In the genomic region with DNA sequence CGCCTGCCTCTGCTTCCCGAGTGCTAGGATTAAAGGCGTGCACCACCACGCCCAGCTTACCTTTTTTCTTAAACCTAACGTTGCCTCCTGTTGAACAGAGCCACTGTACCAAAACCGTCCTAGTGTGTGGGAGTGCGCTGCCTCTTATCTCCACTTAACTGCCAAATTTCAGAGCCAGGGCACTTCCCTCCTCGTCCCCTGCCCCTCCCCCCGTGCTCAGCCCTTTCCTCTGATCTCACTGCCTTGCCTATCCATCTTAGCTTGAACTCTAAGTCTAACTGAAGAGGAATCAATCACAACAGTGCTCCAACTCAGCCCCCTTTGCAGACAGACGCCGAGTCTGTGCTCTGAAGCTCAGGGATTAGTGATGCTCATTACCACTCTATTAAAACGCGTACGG, we compare ENCODE assay signal across 10 mouse cellular contexts. TPM values are rescaled to one million over a fixed set of nuclear protein-coding genes. Genes with fewer than 3 reads are reported as not detected.
DNase-seq lines count a peak whose midpoint lies in the region; ATAC-seq and TF ChIP-seq lines count a peak whose summit lies in the region.
"Had no signal": no experiment of that assay in that cellular context is flagged by ENCODE, and none has a peak within 500 bp of the region (broad histone marks: within the 10 kb centered on the region; RNA-seq: fewer than 3 reads in every experiment).

No protein-coding gene starts in this region.

- peaks cover 16% of the 10 kb centered on the region for H3K36me3 ChIP-seq in lung, embryonic 14.5 days (ENCODE audit: insufficient read depth)
- H3K36me3 ChIP-seq in heart, embryonic 15.5 days = no peaks in the 10 kb centered on the region
- peaks cover 2% of the 10 kb centered on the region; the same call in 1 of the 2 replicates for H3K36me3 ChIP-seq in midbrain, embryonic 14.5 days (ENCODE audit: control insufficient read depth, insufficient read depth, low read length)

- no peaks in the 10 kb centered on the region for H3K27me3 ChIP-seq in lung, embryonic 14.5 days (ENCODE audit: insufficient read depth, low read length)
- H3K27me3 ChIP-seq in heart, embryonic 15.5 days = no peaks in the 10 kb centered on the region
- no peaks in the 10 kb centered on the region for H3K27me3 ChIP-seq in midbrain, embryonic 14.5 days (ENCODE audit: control insufficient read depth, insufficient read depth, low read length)
- H3K27me3 ChIP-seq: embryonic facial prominence, embryonic 12.5 days had no signal

- no peaks in the 10 kb centered on the region for H3K9me3 ChIP-seq in lung, embryonic 14.5 days (ENCODE audit: low read depth, low read length)
- no peaks in the 10 kb centered on the region for H3K9me3 ChIP-seq in heart, embryonic 15.5 days (replicated peaks)
- no peaks in the 10 kb centered on the region for H3K9me3 ChIP-seq in midbrain, embryonic 14.5 days (ENCODE audit: control insufficient read depth, low read length)
- H3K9me3 ChIP-seq: embryonic facial prominence, embryonic 12.5 days had no signal

- DNase-seq in lung, embryonic 14.5 days = no peak
- no peak for DNase-seq in lung, postnatal 25 days (ENCODE audit: low spot score)
- DNase-seq in MEL-GATA-1-ER (ENCODE audit: extremely low read depth, low read depth) = peak; percentile 93
- DNase-seq in midbrain, embryonic 14.5 days = peak; percentile 28
- no peak for DNase-seq in layer of hippocampus, adult 11-12 months (ENCODE audit: low spot score)
- no peak for DNase-seq in frontal cortex, postnatal 25 days (ENCODE audit: low spot score in 2 of 2)
- DNase-seq in urinary bladder, postnatal 4 days (ENCODE audit: low spot score in 2 of 2) = no peak

- no peak overlapping the region for H3K27ac ChIP-seq in lung, embryonic 14.5 days (ENCODE audit: low read depth)
- no peak overlapping the region; the same call in 1 of the 2 replicates for H3K27ac ChIP-seq in heart, embryonic 15.5 days
- H3K27ac ChIP-seq in midbrain, embryonic 14.5 days (replicated peaks; ENCODE audit: low read depth, low read length) = no peak overlapping the region
- H3K27ac ChIP-seq: embryonic facial prominence, embryonic 12.5 days; left cerebral cortex, adult 2 months had no signal

- no peaks in the 10 kb centered on the region for H3K4me1 ChIP-seq in lung, embryonic 14.5 days (ENCODE audit: insufficient read depth)
- H3K4me1 ChIP-seq in heart, embryonic 15.5 days (replicated peaks) = peaks cover 35% of the 10 kb centered on the region
- no peaks in the 10 kb centered on the region for H3K4me1 ChIP-seq in midbrain, embryonic 14.5 days (ENCODE audit: control insufficient read depth, insufficient read depth, low read length)
- H3K4me1 ChIP-seq: embryonic facial prominence, embryonic 12.5 days had no signal

- peak; percentile 36; the same call in 1 of the 2 replicates for ATAC-seq in lung, embryonic 14.5 days (ENCODE audit: insufficient read depth)
- ATAC-seq in heart, embryonic 15.5 days (replicated peaks; ENCODE audit: insufficient number of reproducible peaks, insufficient read depth, low FRiP score, low read depth) = 0 out of 2 replicates have a peak, but pooled peaks have one; percentile 25
- peak; percentile 43 for ATAC-seq in midbrain, embryonic 14.5 days (ENCODE audit: low FRiP score, low TSS enrichment)

- no peak overlapping the region for H3K4me3 ChIP-seq in lung, embryonic 14.5 days (ENCODE audit: low read depth, low read length)
- H3K4me3 ChIP-seq in heart, embryonic 15.5 days = no peak overlapping the region
- no peak overlapping the region for H3K4me3 ChIP-seq in midbrain, embryonic 14.5 days (replicated peaks; ENCODE audit: low read depth, low read length)
- H3K4me3 ChIP-seq: embryonic facial prominence, embryonic 12.5 days; left cerebral cortex, adult 2 months had no signal

- WGBS in lung, embryonic 14.5 days = 32% methylated on average over 14 of the region's 14 CpGs
- WGBS in heart, embryonic 15.5 days = 34% methylated on average over 14 of the region's 14 CpGs
- 23% methylated on average over 14 of the region's 14 CpGs for WGBS in midbrain, embryonic 14.5 days

- H3K4me2 ChIP-seq in lung, embryonic 14.5 days = no peak overlapping the region
- no peak overlapping the region for H3K4me2 ChIP-seq in heart, embryonic 15.5 days
- H3K4me2 ChIP-seq in midbrain, embryonic 14.5 days (ENCODE audit: low read length) = no peak overlapping the region
- H3K4me2 ChIP-seq: embryonic facial prominence, embryonic 12.5 days had no signal

- TF ChIP-seq CTCF in lung, embryonic 14.5 days (IDR thresholded peaks at IDR 0.05; ENCODE audit: low read depth) = no peak

- no peak overlapping the region for H3K9ac ChIP-seq in lung, embryonic 14.5 days
- no peak overlapping the region for H3K9ac ChIP-seq in heart, embryonic 15.5 days
- no peak overlapping the region for H3K9ac ChIP-seq in midbrain, embryonic 14.5 days (replicated peaks; ENCODE audit: low read length)
- H3K9ac ChIP-seq: embryonic facial prominence, embryonic 12.5 days had no signal

RNA-seq across cellular contexts. Expression of gene Nfkb1, which starts 54.9 kb away (rescaled TPM):
- polyA plus RNA-seq in lung, embryonic 14.5 days (2014; fragmentation: Nextera tagmentation; extraction: Ambion mirVana) = 34.4 and 34.8 TPM in 2 replicates
- 17.1 and 28.4 TPM in 2 replicates for polyA plus RNA-seq in heart, embryonic 15.5 days (2015; fragmentation: Nextera tagmentation; extraction: Ambion mirVana)
- polyA plus RNA-seq in midbrain, embryonic 14.5 days (2014; fragmentation: Nextera tagmentation; extraction: Ambion mirVana) = 7.6 and 8.7 TPM in 2 replicates

Comparison
In these comparisons a context has a peak if more than half of its experiments do, and no peak if none do; other contexts are left out.
1. DNase-seq: peak in MEL-GATA-1-ER (single experiment) and midbrain, embryonic 14.5 days (single experiment); none in lung, embryonic 14.5 days (single experiment), lung, postnatal 25 days (single experiment), layer of hippocampus, adult 11-12 months (single experiment), frontal cortex, postnatal 25 days (0 of 2) and urinary bladder, postnatal 4 days (0 of 2).
2. Peak in every context shown above with its lines, with median percentiles within 50 percentile points of each other: ATAC-seq.